Mouse (Mus musculus): ENCODE results near the gene Rpl32.

Rpl32 gene

DNA sequence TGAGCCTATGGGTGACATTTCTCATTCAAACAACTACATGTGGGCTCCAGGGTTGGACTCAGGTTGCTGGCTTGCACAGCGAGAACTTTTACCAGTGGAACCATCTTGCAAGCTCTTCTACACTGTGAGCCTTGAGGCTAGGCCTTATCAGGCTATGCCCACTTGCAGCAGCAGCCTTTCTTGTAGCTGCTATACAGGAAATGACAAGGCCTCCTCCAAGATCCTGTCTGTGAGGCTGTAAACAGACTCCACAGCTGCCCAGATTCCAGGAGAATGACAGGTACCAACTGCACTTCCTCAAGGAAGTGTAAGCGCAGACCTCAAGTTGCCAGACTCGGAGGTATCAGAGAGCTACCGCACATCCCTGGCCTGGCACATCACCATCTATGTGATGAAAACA is 40.3 kb downstream of the Rpl32 start:
- DNase-seq (ENCODE audit: low spot score in 2 of 2), result no peak

DNA sequence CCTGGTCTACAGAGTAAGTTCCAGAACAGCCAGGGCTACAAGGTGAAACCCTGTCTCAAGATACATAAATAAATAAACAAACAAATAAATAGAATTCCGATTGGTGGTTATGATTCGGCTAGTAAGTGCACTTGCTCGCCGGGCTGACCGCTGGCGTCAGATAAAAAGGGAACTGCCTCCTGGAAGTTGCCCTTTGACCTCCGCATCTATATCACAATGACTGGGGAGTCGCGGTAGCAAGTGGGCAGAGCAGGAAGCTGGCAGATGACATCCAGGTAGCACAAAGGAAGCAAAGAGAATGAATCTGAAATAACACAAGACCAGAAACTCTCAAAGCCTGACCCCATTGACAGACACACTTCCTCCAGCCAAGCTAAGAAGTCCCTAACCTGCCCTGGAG is 41.2 kb downstream of the Rpl32 start:
- DNase-seq (ENCODE audit: low spot score in 2 of 2), result no peak

- peak in 1 of 2 experiments; percentile 45 for DNase-seq (ENCODE audit: low spot score in 2 of 2)
Observed at GRCm38 (mm10) chr6:115764179-115764578, 44.4 kb downstream of the Rpl32 start.

DNA sequence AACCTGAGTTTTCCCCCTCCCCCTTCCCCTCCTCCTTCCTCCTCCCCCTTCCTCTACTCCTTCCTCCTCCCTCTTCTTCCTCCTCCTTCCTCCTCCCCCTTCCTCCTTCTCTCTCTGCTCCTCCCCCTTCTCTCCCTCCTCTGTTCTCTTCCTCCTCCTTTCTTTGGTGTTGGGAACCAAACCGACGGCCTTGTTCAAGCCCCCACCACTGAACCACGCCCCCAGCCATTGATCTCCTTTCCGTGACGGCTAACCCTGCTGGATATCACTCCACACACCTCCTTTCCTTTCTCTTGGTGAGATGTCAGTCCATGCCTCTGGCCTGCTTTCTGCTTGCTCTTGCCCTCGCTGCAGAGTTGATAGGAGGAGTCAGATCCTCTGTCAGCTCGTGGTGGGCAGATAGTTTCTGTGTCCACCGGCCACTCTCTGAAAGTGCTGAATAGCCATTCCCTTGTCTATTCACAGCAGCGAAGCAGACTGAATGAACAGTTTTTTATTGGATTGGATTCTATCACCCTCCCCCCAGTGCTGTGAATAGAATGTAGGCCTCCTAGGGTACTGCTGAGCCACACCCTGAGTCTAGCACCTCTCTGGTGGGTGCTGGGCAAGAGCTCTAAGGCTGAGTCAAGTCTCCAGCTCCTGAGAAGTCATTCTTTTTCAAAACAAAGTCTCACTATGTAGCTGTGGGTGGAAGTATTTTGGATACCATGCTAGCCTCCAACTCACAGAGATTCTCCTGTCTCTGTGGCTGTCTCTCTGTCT is 46.4 kb downstream of the Rpl32 start, which contains the start of gene Tmem40:
Tmem40 (minus strand) TSS at position 416 of the 762 bp plus-strand sequence.
- DNase-seq (ENCODE audit: low spot score in 2 of 2), result no peak

GRCm38 (mm10) chr6:115760982-115761381 is 47.6 kb downstream of the Rpl32 start:
- DNase-seq (ENCODE audit: low spot score in 2 of 2), result no peak

DNA sequence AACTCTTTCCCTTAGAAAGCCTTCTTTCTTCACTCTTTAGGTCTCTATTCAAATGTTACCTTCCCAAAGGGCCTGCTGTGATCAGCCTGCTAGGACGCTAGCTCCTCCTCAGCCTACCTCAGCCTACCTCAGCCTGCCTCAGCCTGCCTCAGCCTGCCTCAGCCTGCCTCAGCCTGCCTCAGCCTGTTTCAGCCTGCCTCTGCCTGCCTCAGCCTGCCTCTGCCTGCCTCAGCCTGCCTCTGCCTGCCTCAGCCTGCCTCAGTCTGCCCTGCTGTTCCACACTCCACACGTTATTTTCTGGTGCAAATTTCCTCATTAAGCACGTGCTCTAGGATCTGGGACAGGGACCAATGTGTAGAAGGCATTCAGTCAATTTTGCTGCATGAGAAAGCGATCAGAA is 48.4 kb downstream of the Rpl32 start:
- no peak for DNase-seq (ENCODE audit: low spot score in 2 of 2)

DNA sequence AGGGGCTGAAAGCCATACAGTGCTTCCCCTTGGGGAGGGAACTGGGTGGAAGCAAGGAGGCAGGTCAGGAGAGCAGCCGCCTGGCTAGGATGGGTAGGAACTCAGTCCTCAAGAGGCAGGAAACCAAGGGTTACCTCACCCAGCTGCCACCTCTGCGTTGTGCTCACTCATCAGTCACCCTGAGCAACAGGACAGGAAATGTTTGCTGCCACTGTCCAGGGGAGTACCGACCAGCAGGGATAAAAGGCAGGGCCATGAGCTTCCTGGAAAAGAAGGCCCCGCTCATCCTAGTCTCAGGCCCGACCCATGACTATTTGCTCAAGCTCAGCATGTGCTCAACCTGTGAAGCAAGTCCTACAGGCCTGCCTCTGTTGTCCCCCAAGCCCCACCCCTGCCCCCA is 49.1 kb downstream of the Rpl32 start:
- no peak for DNase-seq (ENCODE audit: low spot score in 2 of 2)

GRCm38 (mm10) chr6:115758981-115759435 is 49.5 kb downstream of the Rpl32 start:
- peak; percentile 49 to 68 for DNase-seq (ENCODE audit: low spot score in 2 of 2)

DNA sequence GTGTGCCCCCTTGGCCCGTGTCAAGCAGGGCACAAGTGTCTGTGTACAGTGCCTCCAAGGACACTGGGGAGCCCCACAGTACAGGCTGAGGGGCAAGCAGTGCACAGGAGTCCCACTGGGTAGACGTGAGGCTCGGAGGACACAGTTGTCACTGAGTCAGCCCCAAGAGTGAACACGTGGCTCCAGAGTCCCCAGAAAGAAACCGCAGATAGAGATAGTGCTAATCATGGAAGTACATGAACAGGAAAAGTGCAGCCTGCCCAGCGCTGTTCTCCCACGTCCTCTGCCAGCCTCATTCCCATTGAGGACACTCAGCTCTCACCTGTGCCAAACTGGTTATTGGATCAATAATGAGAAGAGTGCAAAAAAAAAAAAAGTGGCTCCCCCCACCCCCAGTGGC is 53.0 kb downstream of the Rpl32 start:
- DNase-seq (ENCODE audit: low spot score in 2 of 2), result no peak

Data from spleen, postnatal 10 days (tissue).